Mouse (Mus musculus) midbrain, embryonic 10.5 days (tissue): ENCODE data around the gene Lzic. TPM values are rescaled to one million over a fixed set of nuclear protein-coding genes. Genes with fewer than 3 reads are reported as not detected.
A peak's percentile ranks its signal among the peaks of the same experiment; 100 is the strongest.
"Not testable (repeated sequence)": the region's sequence is repeated elsewhere in the genome, so short reads cannot be mapped to it uniquely, and the experiment has no call there.

Experiments
- DNase-seq: peaks from one replicate; pipeline ENCODE4 v3.0.0-alpha.2; 2017; ENCODE audit warnings: low spot score
- H3K27ac ChIP-seq: fragments of 300-500 bp; sonication (generic); replicated peaks from 2 replicates; pipeline ENCODE4 v1.5.1; 2016; ENCODE audit warnings: mild to moderate bottlenecking
- H3K27me3 ChIP-seq: fragments of 300-500 bp; sonication (generic); 2 replicates; pipeline ENCODE4 v1.6.1; 2016; ENCODE audit warnings: low read depth, mild to moderate bottlenecking; ENCODE audit not compliant: poor library complexity, severe bottlenecking
- H3K36me3 ChIP-seq: fragments of 300-500 bp; sonication (generic); 2 replicates; pipeline ENCODE4 v1.6.1; 2016; ENCODE audit warnings: mild to moderate bottlenecking, moderate library complexity
- H3K4me1 ChIP-seq: fragments of 300-500 bp; sonication (generic); 2 replicates; pipeline ENCODE4 v1.6.1; 2016
- H3K4me3 ChIP-seq: fragments of 300-500 bp; sonication (generic); 2 replicates; pipeline ENCODE4 v1.5.1; 2016; ENCODE audit warnings: mild to moderate bottlenecking, moderate library complexity
- H3K9me3 ChIP-seq: fragments of 300-500 bp; sonication (generic); replicated peaks from 2 replicates; pipeline ENCODE4 v1.6.1; 2016; ENCODE audit warnings: mild to moderate bottlenecking
- WGBS: fragments of 180-500 bp; shearing (Covaris S2); methylation state at CpG from one replicate; pipeline ENCODE4 v1.1.7; 2016; 5-methylcytosine and 5-hydroxymethylcytosine counted together
- polyA plus RNA-seq: library from polyadenylated mRNA; unstranded; fragments of >200 nt; fragmentation: Nextera tagmentation; extraction: Ambion mirVana; gene quantifications from 2 replicates; pipeline ENCODE4 v1.2.1, GENCODE M21; 2016

The Lzic gene
- 48.5 and 48.9 TPM in 2 replicates for polyA plus RNA-seq

- peaks cover 31% of the 10 kb centered on the region for H3K4me1 ChIP-seq
- H3K4me3 ChIP-seq, result peak within 1 kb of the TSS; percentile 80
- peak within 1 kb of the TSS; percentile 89 for H3K27ac ChIP-seq
- no peaks in the 10 kb centered on the region for H3K27me3 ChIP-seq
- peak; percentile 97 for DNase-seq
- H3K36me3 ChIP-seq, result peaks cover 37% of the 10 kb centered on the region
- WGBS, result under 1% methylated on average over 60 of the region's 60 CpGs
- H3K9me3 ChIP-seq, result no peaks in the 10 kb centered on the region
Measured at GRCm38 (mm10) chr4:149485053-149485824, at the start of gene Lzic, which contains the start of gene Nmnat1. Gene Lzic, plus strand, starts transcription at chr4:149485229. Gene Nmnat1, minus strand, starts transcription at chr4:149485202.

GRCm38 (mm10) chr4:149440576-149440975 is 44.5 kb upstream of the Lzic start:
- H3K27ac ChIP-seq, result no peak overlapping the region
- no peaks in the 10 kb centered on the region for H3K27me3 ChIP-seq
- H3K9me3 ChIP-seq, result no peaks in the 10 kb centered on the region
- peaks cover 13% of the 10 kb centered on the region for H3K4me1 ChIP-seq
- H3K4me3 ChIP-seq, result no peak overlapping the region
- no peak for DNase-seq
- 86% methylated on average over 8 of the region's 8 CpGs for WGBS
- H3K36me3 ChIP-seq, result no peaks in the 10 kb centered on the region

- 72% methylated on average over 3 of the region's 3 CpGs for WGBS
- DNase-seq, result no peak
- no peak overlapping the region for H3K27ac ChIP-seq
Measured at GRCm38 (mm10) chr4:149442436-149442835, 42.6 kb upstream of the Lzic start.

GRCm38 (mm10) chr4:149444465-149444864 is 40.6 kb upstream of the Lzic start:
- 70% methylated on average over 1 of the region's 1 CpGs for WGBS
- DNase-seq, result no peak

More at GRCm38 (mm10) chr4:149442436-149442835, 42.6 kb upstream of the Lzic start:
- Histone ChIP-seq H3K4me1 (peaks cover 22% of the 10 kb centered on the region), H3K36me3 (no peaks in the 10 kb centered on the region), H3K27me3 (no peaks in the 10 kb centered on the region), H3K4me3 (no peak overlapping the region), H3K9me3 (no peaks in the 10 kb centered on the region)

GRCm38 (mm10) chr4:149444964-149445701 is 39.9 kb upstream of the Lzic start:
- under 1% methylated on average over 36 of the region's 36 CpGs for WGBS
- H3K9me3 ChIP-seq, result no peaks in the 10 kb centered on the region
- H3K27me3 ChIP-seq, result no peaks in the 10 kb centered on the region
- peak overlapping the region; percentile 52 for H3K4me3 ChIP-seq
- H3K4me1 ChIP-seq, result peaks cover 22% of the 10 kb centered on the region
- H3K27ac ChIP-seq, result peak overlapping the region; percentile 95
- DNase-seq, result peak; percentile 96
- H3K36me3 ChIP-seq, result no peaks in the 10 kb centered on the region

More at GRCm38 (mm10) chr4:149444465-149444864, 40.6 kb upstream of the Lzic start:
- H3K4me1 ChIP-seq, result peaks cover 22% of the 10 kb centered on the region
- no peaks in the 10 kb centered on the region for H3K9me3 ChIP-seq
- H3K27me3 ChIP-seq, result no peaks in the 10 kb centered on the region
- H3K4me3 ChIP-seq, result 0 out of 2 replicates have a peak overlapping the region, but pooled peaks have one; percentile 52
- H3K27ac ChIP-seq, result peak overlapping the region; percentile 95
- no peaks in the 10 kb centered on the region for H3K36me3 ChIP-seq

GRCm38 (mm10) chr4:149445868-149446267 is 39.2 kb upstream of the Lzic start:
- DNase-seq, result peak; percentile 76
- peak overlapping the region; percentile 52 for H3K4me3 ChIP-seq
- peak overlapping the region; percentile 95 for H3K27ac ChIP-seq
- no peaks in the 10 kb centered on the region for H3K9me3 ChIP-seq
- 2% methylated on average over 11 of the region's 11 CpGs for WGBS
- H3K27me3 ChIP-seq, result no peaks in the 10 kb centered on the region
- H3K4me1 ChIP-seq, result peaks cover 22% of the 10 kb centered on the region
- no peaks in the 10 kb centered on the region for H3K36me3 ChIP-seq

GRCm38 (mm10) chr4:149446309-149446708 is 38.7 kb upstream of the Lzic start:
- Histone ChIP-seq H3K4me1 (peaks cover 22% of the 10 kb centered on the region), H3K27me3 (no peaks in the 10 kb centered on the region), H3K9me3 (no peaks in the 10 kb centered on the region), H3K27ac (peak overlapping the region; percentile 95), H3K4me3 (peak overlapping the region; percentile 52), H3K36me3 (no peaks in the 10 kb centered on the region)
- 30% methylated on average over 1 of the region's 1 CpGs for WGBS
- DNase-seq, result no peak

- DNase-seq, result no peak
- WGBS, result 86% methylated on average over 3 of the region's 3 CpGs
Measured at GRCm38 (mm10) chr4:149450636-149451035, 34.4 kb upstream of the Lzic start.

GRCm38 (mm10) chr4:149453656-149454055 is 31.4 kb upstream of the Lzic start:
- DNase-seq, result no peak
- H3K27ac ChIP-seq, result no peak overlapping the region
- no peak overlapping the region for H3K4me3 ChIP-seq
- H3K9me3 ChIP-seq, result no peaks in the 10 kb centered on the region; the same call in 1 of the 2 replicates
- H3K36me3 ChIP-seq, result no peaks in the 10 kb centered on the region
- H3K4me1 ChIP-seq, result no peaks in the 10 kb centered on the region
- H3K27me3 ChIP-seq, result no peaks in the 10 kb centered on the region
- WGBS, result 89% methylated on average over 4 of the region's 4 CpGs

More at GRCm38 (mm10) chr4:149450636-149451035, 34.4 kb upstream of the Lzic start:
- no peak overlapping the region for H3K4me3 ChIP-seq
- no peak overlapping the region for H3K27ac ChIP-seq
- H3K36me3 ChIP-seq, result no peaks in the 10 kb centered on the region
- H3K9me3 ChIP-seq, result no peaks in the 10 kb centered on the region; the same call in 1 of the 2 replicates
- H3K27me3 ChIP-seq, result no peaks in the 10 kb centered on the region
- H3K4me1 ChIP-seq, result peaks cover 8% of the 10 kb centered on the region

GRCm38 (mm10) chr4:149454263-149454662 is 30.8 kb upstream of the Lzic start:
- H3K9me3 ChIP-seq, result no peaks in the 10 kb centered on the region; the same call in 1 of the 2 replicates
- no peaks in the 10 kb centered on the region for H3K27me3 ChIP-seq
- no peaks in the 10 kb centered on the region for H3K4me1 ChIP-seq
- DNase-seq, result no peak
- no peak overlapping the region for H3K27ac ChIP-seq
- 88% methylated on average over 17 of the region's 17 CpGs for WGBS
- no peak overlapping the region for H3K4me3 ChIP-seq
- no peaks in the 10 kb centered on the region for H3K36me3 ChIP-seq

- DNase-seq, result no peak
- H3K27ac ChIP-seq, result no peak within 1 kb of the TSS
- 57% methylated on average over 8 of the region's 8 CpGs for WGBS
- H3K4me1 ChIP-seq, result no peaks in the 10 kb centered on the region
- H3K4me3 ChIP-seq, result no peak within 1 kb of the TSS
- no peaks in the 10 kb centered on the region for H3K27me3 ChIP-seq
- no peaks in the 10 kb centered on the region; the same call in 1 of the 2 replicates for H3K9me3 ChIP-seq
- no peaks in the 10 kb centered on the region for H3K36me3 ChIP-seq
Measured at GRCm38 (mm10) chr4:149454879-149455278, 30.1 kb upstream of the Lzic start, which contains the start of gene Rbp7. Gene Rbp7, minus strand, starts transcription at chr4:149454978.

- not testable (repeated sequence) for H3K4me3 ChIP-seq, H3K4me1 ChIP-seq, H3K27ac ChIP-seq, DNase-seq, H3K27me3 ChIP-seq, H3K36me3 ChIP-seq, H3K9me3 ChIP-seq
- whole genome bisulfite sequencing, result 85% methylated on average over 27 of the region's 27 CpGs
Measured at GRCm38 (mm10) chr4:149457163-149457562, 27.9 kb upstream of the Lzic start.
